8 mouse cellular contexts compared by ENCODE assay signal in the genomic region with DNA sequence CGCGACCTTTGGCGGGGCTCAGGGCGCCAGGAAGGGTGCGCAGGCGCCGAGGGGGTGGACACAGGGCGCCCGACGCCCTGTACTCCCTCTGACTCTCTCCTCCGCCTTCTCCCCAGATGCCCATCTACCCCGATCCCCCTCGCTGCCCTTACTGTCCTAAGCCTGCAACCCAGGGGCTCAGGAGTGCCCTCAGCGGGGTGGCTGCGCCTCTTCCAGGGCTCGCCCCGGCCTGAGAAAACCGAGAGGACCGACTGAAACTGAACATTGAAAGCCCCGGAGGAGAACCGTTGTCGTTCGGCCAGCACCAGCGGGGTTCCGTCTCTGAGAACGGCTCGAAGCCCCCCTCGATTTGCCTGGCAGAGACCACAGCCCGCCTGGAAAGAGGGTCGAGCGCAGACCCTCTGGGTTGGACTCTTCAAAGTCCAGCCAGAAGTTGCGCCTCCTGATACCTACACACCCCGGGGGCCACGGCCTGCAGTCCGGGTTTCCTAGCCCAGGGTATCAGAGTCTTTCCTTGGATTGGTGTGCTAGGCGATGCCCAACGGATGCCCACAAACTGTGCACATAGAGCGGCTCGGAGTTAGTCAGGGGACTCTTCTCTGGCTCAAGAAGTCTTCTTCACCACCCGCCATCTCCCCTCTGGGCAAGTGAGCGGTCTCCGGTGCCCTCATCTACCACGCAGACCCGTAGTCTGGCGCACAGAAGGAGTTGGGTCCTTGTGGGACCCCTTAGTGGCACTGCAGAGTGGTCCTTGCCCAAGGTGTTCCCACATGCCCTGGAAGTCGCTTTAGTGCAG. TPM values are rescaled to one million over a fixed set of nuclear protein-coding genes. Genes with fewer than 3 reads are reported as not detected.
DNase-seq lines count a peak whose midpoint lies in the region; ATAC-seq and TF ChIP-seq lines count a peak whose summit lies in the region.

No protein-coding gene starts in this region.

- H3K36me3 ChIP-seq in spleen, adult 2 months (ENCODE audit: control insufficient read depth, insufficient read depth, low read length): no peaks in the 10 kb centered on the region
- peaks cover 4% of the 10 kb centered on the region; the same call in 1 of the 2 replicates for H3K36me3 ChIP-seq in limb, embryonic 12.5 days

- no peak for ATAC-seq in limb, embryonic 12.5 days (ENCODE audit: insufficient number of reproducible peaks, insufficient read depth, low FRiP score, low TSS enrichment, low read depth)

- DNase-seq in cerebellum, adult 2 months: peak; percentile 21 to 52
- no peak for DNase-seq in cerebellum, postnatal 36 days
- no peak for DNase-seq in spleen, adult 2 months (ENCODE audit: low read depth in 1 of 2, low spot score in 2 of 2)
- no peak for DNase-seq in spleen, adult 12 weeks (ENCODE audit: low spot score)
- DNase-seq in retina, postnatal 1 day: peak; percentile 37
- DNase-seq in frontal cortex, postnatal 10 days (ENCODE audit: low spot score in 2 of 2): no peak
- no peak for DNase-seq in urinary bladder, adult 2 months (ENCODE audit: low spot score)

- H3K9ac ChIP-seq in limb, embryonic 12.5 days (replicated peaks): peak overlapping the region; percentile 62

- no peaks in the 10 kb centered on the region for H3K9me3 ChIP-seq in limb, embryonic 12.5 days

- no peak for TF ChIP-seq POLR2A in cerebellum, adult 2 months (IDR thresholded peaks at IDR 0.05; ENCODE audit: borderline replicate concordance, insufficient read depth, low read length)
- TF ChIP-seq POLR2A in spleen, adult 2 months (IDR thresholded peaks at IDR 0.05; ENCODE audit: low read depth, low read length): no peak

- H3K27me3 ChIP-seq in cerebellum, adult 2 months (ENCODE audit: control insufficient read depth, insufficient read depth, low read length): no peaks in the 10 kb centered on the region; the same call in 1 of the 2 replicates
- H3K27me3 ChIP-seq in spleen, adult 2 months (ENCODE audit: control insufficient read depth, insufficient read depth, low read length): peaks cover 31% of the 10 kb centered on the region
- peaks cover 64% of the 10 kb centered on the region for H3K27me3 ChIP-seq in limb, embryonic 12.5 days

- no peak overlapping the region for H3K27ac ChIP-seq in cerebellum, adult 2 months (ENCODE audit: insufficient read depth, low read length)
- H3K27ac ChIP-seq in spleen, adult 2 months (ENCODE audit: insufficient read depth, low read length): no peak overlapping the region
- no peak overlapping the region for H3K27ac ChIP-seq in limb, embryonic 12.5 days

- H3K4me1 ChIP-seq in cerebellum, adult 2 months (ENCODE audit: control insufficient read depth, insufficient read depth, low read length): peaks cover 19% of the 10 kb centered on the region
- H3K4me1 ChIP-seq in spleen, adult 2 months (ENCODE audit: control insufficient read depth, insufficient read depth, insufficient read length): peaks cover 11% of the 10 kb centered on the region
- peaks cover 27% of the 10 kb centered on the region for H3K4me1 ChIP-seq in limb, embryonic 12.5 days (replicated peaks)

- H3K4me2 ChIP-seq in limb, embryonic 12.5 days: peak overlapping the region; percentile 89

- H3K4me3 ChIP-seq in cerebellum, adult 2 months (replicated peaks; ENCODE audit: insufficient read depth, low read depth, low read length): peak overlapping the region; percentile 55
- peak overlapping the region; percentile 53 for H3K4me3 ChIP-seq in spleen, adult 2 months (ENCODE audit: extremely low read depth, insufficient read depth, insufficient read length)
- H3K4me3 ChIP-seq in limb, embryonic 12.5 days (replicated peaks): peak overlapping the region; percentile 53

- TF ChIP-seq CTCF in cerebellum, adult 2 months (IDR thresholded peaks at IDR 0.05; ENCODE audit: borderline replicate concordance, insufficient read depth, low read depth, low read length): no peak
- no peak for TF ChIP-seq CTCF in spleen, adult 2 months (IDR thresholded peaks at IDR 0.05; ENCODE audit: extremely low read depth, insufficient read depth, insufficient read length, insufficient replicate concordance)

- 6% methylated on average over 40 of the region's 46 CpGs for WGBS in cerebellum, adult 2 months
- 5% methylated on average over 46 of the region's 46 CpGs for WGBS in spleen, adult 2 months
- WGBS in limb, embryonic 12.5 days: 2% methylated on average over 46 of the region's 46 CpGs

RNA-seq across cellular contexts. Expression of a gene that starts 0.4 kb away (rescaled TPM):
- polyA plus RNA-seq in cerebellum, adult 2 months (2012; rRNA removed): 1.7 and 2.6 TPM in 2 replicates
- 0.25 and 0.34 TPM in 2 replicates for polyA plus RNA-seq in spleen, adult 2 months (2012; rRNA removed)
- polyA plus RNA-seq in limb, embryonic 12.5 days (2016; fragmentation: Nextera tagmentation; extraction: Ambion mirVana): 1.2 and 1.9 TPM in 2 replicates
- 0.03 TPM in 1 of 2 replicates, not detected in the other for polyA plus RNA-seq in urinary bladder, adult 2 months (2012; rRNA removed)

RNA-seq across cellular contexts. Expression of a gene that starts 1.8 kb away (rescaled TPM):
- polyA plus RNA-seq in cerebellum, adult 2 months (2012; rRNA removed): 55.6 and 60.3 TPM in 2 replicates
- 24.7 and 31.7 TPM in 2 replicates for polyA plus RNA-seq in spleen, adult 2 months (2012; rRNA removed)
- 46.0 and 48.5 TPM in 2 replicates for polyA plus RNA-seq in limb, embryonic 12.5 days (2016; fragmentation: Nextera tagmentation; extraction: Ambion mirVana)
- polyA plus RNA-seq in urinary bladder, adult 2 months (2012; rRNA removed): 12.1 and 13.2 TPM in 2 replicates

RNA-seq across cellular contexts. Expression of a gene that starts 20.1 kb away (rescaled TPM):
- 261 and 272 TPM in 2 replicates for polyA plus RNA-seq in cerebellum, adult 2 months (2012; rRNA removed)
- polyA plus RNA-seq in spleen, adult 2 months (2012; rRNA removed): 143 and 179 TPM in 2 replicates
- polyA plus RNA-seq in limb, embryonic 12.5 days (2016; fragmentation: Nextera tagmentation; extraction: Ambion mirVana): 111 and 115 TPM in 2 replicates
- polyA plus RNA-seq in urinary bladder, adult 2 months (2012; rRNA removed): 164 and 166 TPM in 2 replicates

RNA-seq across cellular contexts. Expression of a gene that starts 30.1 kb away (rescaled TPM):
- polyA plus RNA-seq in cerebellum, adult 2 months (2012; rRNA removed): 2.6 and 2.9 TPM in 2 replicates
- polyA plus RNA-seq in spleen, adult 2 months (2012; rRNA removed): 6.8 and 7.4 TPM in 2 replicates
- 58.4 and 59.0 TPM in 2 replicates for polyA plus RNA-seq in limb, embryonic 12.5 days (2016; fragmentation: Nextera tagmentation; extraction: Ambion mirVana)
- polyA plus RNA-seq in urinary bladder, adult 2 months (2012; rRNA removed): 7.6 and 11.1 TPM in 2 replicates

Comparison
In these comparisons a context has a peak if more than half of its experiments do, and no peak if none do; other contexts are left out.
1. DNase-seq: peak in cerebellum, adult 2 months (2 of 2) and retina, postnatal 1 day (single experiment); none in cerebellum, postnatal 36 days (0 of 2), spleen, adult 2 months (0 of 2), spleen, adult 12 weeks (single experiment), frontal cortex, postnatal 10 days (0 of 2) and urinary bladder, adult 2 months (single experiment).
2. Peak in every context shown above with its lines, with median percentiles within 50 percentile points of each other: H3K4me3 ChIP-seq.